Mouse (Mus musculus) brain, embryonic 18.5 days (tissue): ENCODE data around the gene Jak1.
A peak's percentile ranks its signal among the peaks of the same experiment; 100 is the strongest.

Source experiments
- DNase-seq: peaks from one replicate; pipeline ENCODE4 v3.0.0-alpha.2; 2012; ENCODE audit warnings: low read depth, low spot score

Gene Jak1

DNA sequence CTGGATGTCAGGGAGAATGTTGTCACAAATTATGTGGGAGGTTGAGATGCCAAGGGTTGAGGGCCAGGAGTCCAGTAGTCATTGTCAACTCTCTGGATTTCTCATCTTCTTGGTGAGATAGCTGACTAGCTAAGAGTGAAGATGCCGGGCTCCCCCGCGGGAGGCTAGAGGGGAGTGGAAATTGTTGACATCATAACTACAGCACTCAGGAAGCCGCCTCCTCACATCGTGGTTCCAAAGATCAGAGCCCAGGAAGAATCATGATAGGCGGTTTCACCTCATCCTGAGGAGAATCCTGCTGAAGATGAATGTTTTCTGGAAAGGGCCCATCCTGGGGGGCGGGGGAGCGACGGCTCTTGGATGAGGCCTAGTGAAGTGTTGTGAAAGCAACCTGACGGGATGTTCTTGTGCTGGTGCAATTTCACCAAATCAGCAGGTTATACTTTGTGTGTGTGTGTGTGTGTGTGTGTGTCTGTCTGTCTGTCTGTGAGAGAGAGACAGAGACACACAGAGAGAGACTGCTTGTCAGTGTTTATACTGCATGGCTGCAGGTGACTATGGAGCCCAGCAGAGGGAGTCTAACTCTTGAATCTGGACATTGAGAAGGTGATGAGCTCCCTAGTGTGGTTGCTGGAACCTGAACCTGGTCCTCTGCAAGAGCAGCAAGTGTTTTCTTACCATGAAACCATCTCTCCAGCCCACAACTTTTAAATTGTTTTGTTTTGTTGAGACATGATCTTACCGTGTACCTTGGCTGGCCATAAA is 118.0 kb downstream of the Jak1 start:
- no peak for DNase-seq

DNA sequence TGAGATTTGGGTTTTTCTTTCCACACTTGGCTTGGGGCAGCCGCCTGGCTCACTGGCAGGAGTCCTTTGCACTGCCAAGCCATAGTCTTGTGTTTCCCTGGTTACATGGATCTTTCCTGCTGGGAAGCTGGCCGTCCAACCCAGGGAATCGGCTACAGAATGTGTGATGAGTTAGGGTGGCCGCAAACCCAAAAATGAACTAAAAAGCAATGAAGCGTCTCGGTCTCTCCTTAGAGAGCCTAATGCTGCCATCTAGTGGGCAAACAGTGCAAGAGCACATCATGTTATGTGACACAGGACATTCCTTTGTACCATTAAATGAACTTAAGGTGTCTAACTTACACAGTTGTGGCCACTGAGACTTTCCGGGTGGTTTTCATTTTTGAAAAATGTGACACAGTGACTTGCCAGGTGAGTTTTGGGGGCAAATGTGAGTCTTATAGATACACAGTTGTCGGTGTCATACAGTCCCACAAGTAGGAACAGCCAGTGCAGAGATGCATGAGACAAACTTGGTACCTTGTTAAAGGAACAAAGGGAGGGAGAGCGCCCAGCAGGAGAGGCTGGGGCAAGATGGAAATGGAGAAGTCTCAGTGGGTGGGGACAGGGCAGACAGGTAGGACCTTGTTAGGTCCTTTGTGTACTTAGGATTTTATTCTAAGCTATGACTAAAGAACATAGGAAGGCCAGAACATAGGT is 118.9 kb downstream of the Jak1 start:
- DNase-seq, result peak; percentile 72

DNA sequence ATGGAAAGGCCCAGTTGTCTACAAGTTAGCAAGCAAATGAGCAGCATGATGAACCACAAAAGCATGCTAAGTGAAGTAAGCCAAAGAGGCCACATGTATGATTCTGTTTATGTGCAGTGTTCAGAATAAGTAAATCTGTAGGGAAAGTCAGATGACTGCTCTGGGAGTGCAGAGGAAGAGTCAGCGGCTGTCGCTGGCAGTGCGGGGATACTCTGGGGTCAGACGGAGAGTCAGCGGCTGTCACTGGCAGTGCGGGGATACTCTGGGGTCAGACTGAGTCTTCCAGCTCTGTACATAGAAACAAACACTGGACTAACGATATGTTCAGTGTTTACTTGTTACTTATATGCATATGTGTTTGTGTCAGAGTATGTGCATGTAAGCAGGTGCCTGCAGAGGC is 120.3 kb downstream of the Jak1 start:
- DNase-seq, result no peak

DNA sequence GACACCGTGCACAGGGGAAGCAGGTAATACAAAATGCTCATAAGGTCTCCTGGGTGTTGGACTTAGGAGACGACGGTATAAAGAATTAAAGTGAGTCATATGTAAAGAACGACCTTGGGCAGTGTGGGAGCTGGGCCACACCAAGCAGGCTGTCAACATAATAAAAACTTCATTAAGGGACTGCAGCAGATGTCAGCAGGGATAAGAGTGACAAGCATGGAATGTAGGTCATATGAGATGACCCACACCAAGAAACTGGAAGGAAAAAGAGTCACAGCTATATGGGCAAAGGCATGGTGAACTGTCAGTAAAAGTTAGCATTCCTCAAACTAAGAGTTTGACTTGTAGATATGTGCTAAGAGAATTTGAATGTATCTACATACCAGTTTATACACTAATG is 120.7 kb downstream of the Jak1 start:
- DNase-seq, result no peak

DNA sequence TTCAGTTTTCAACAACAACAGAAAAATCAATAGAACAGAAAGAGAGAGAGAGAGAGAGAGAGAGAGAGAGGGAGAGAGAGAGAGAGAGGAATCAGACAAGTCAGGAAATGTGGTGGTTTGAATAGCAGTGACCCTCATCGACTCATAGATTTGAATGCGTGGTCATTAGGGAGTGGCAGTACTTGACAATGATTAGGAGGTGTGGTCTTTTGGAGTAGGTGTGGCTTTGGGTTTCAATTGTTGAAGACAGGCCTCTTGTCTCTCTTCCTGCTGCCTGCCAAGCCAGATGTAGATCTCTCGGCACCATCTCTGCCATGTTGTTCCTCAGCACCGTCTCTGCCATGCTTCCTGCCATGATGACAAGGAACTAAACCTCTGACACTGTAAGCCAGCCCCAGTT is 121.2 kb downstream of the Jak1 start:
- DNase-seq, result no peak

DNA sequence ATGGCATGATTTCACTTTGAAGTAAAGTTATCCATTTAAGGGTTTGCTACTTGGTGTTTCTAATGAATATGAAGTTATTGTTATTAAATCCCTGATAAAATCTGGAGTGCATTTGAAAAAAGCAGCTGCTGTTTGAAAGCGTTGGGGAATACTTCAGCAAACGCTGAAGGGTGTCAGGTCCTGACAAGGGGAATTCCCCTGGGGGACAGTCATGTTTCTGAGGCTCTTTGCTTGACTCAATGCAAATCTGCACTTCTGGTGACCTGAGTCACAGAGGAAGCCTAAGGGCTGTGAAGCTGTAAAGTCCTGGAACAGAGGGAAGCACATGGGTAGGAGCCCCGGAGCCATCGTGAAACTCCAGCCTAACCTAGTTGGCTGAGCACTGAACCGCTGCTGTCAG is 123.3 kb downstream of the Jak1 start:
- DNase-seq, result no peak

DNA sequence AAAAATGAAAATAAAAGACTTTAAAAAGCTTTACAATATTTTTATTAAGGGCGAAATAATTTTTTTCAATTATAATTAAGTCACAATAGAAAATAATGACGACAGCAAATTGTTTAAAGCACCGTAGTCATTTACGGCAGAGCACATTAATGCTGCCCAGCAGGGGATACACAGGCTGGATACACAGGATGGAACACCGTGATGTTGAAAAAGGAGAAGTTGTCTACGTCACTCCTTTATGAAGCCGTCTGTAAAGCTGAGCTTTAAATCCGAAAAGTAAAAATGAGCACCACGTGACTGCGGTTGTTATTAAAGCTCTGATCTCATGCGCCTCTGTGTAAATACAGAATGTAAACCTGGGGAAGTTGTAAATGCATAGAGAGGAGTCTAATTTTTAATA is 127.1 kb downstream of the Jak1 start:
- DNase-seq, result no peak

DNA sequence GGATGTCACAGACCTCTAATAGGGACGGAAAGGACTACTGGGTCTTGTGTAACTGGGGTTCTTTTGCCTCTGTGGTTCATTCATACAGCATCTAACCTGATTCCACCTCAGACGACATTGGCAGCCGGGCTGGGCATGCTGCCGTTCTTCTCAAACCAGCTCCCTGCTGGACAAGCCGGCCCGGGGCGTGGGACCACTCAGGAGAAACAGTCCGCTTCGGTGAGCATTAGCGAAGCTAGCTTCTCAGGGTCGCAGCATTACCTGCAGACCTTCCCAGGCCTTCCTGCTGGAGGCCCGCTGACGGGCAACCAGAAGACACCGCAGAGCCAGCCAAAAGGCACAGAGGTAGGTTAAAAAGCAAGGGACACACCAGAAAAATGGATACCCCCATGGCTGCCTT is 129.2 kb downstream of the Jak1 start:
- DNase-seq, result no peak

DNA sequence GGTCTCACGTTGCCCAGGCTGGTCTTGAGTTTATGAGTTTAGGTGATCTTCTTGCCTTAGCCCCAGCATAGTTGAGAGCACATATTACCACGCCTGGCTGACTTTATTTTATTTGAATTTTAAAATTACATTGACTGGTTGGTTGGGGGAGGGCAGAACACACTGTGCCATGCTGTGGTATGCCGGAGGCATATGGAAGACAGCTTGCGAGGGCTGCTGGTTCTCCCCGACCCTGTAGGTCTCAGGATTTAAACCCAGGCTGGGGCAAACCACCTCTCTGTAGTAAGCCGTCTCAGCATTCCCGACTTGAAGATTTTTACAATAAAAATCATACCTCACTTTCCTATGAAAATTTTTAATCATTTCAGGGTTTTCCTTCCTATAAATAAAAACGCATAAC is 130.1 kb downstream of the Jak1 start:
- no peak for DNase-seq

DNA sequence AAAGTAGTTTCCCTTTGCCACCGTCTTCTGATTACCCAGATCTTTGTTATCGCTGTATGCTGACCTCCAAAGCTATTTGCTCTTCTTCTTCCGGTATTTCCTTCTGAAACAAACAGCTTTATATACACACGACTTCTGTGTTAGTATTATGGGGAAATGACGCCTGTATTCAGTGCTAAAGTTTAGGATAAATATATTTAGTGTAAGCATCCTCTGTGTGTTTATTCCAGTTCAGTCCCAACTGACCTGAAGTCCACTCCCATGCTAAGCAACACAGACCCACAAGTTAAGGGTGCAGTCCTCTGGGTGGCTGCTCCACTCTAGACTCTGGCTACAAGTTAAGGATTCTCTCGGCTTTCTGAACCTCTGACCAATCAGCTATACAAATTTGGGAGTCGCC is 144.1 kb downstream of the Jak1 start:
- no peak for DNase-seq

DNA sequence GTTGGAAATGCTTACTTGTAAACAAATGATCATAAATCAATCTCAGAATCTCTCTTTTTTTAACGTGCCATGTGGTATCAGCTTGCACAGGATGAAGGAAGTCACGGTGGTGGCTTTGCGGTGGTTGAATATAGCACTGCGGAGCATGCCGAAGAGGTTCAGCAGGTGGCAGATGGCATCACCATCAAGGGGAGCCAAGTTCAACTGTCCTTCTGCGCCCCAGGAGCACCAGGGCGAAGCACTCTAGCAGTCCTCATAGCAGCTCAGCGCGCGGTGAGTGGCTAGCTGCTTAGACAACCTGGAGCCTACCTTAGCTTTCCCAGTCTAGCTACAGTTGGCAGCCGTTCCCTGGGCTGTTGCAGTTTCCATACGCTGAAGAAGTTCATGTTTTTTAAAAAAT is 158.0 kb downstream of the Jak1 start:
- no peak for DNase-seq
